Mouse (Mus musculus): ENCODE measurements around the gene Il27ra.

The Il27ra gene

DNA sequence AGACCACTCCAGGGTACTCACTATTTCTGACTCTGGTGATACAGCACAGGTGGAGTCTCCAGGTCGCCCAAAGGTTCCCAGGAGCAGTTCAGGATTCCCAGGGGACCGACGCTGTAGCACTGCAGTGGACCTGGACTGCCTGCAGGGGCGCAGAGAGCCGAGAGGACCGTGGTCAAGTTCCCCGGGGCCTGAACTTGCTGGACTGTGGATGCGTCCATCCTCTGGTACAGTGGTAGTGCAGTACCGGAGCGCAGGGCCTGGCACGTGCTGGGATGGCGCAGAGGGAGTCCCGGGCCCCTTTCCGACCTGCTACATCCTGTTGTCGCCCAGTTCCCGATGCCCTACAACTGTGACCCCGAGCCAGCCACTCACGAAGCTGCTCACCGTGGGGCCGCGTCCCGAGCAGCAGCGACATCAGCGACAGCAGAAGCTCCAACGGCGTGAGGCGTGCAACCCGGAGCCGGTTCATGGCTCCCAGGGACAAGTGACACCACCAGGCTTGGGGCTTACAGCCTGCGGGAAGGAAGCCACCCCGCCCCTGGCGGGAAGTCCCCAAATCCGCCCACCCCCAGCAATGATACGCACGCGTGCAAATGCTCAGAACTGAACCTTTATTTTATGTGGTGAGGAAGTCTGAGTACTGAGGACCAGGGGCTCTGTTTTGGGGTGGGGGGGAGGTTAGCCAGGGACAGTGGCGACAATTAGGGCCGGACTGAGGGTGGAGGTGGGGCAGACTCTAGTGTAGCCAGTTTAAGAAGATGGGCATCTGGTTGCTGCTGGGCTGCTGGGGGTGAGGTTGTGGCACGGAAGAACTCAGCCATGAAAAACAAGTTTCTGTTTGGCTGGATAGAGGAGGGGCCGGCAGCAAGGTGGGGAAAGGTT is at the start of gene Il27ra:
Il27ra (minus strand) TSS at position 524 of the 882 bp plus-strand sequence.
- in situ Hi-C loops (cut with MseI, MboI), result no loop called here

DNA sequence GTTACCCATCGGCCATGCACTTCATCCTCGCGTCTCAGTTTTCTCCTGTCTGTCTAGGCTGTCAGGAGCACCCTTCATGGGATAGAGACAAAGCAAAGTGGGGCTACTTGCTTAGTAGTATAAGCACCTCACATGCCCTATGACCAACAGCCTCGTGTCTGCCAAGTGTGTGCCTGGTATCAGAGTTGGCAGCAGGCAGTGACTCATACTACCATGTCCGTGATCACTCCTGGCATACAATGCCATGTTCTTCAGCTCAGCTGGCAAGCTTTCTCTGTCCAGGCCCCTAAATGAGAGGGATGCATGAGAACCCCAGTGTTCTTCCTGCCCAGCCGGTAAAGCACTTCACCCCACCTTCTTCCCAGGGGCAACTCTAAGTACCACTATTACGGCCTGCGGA is 48.2 kb upstream of the Il27ra start:
- in situ Hi-C loops (cut with MseI, MboI), result no loop called here

DNA sequence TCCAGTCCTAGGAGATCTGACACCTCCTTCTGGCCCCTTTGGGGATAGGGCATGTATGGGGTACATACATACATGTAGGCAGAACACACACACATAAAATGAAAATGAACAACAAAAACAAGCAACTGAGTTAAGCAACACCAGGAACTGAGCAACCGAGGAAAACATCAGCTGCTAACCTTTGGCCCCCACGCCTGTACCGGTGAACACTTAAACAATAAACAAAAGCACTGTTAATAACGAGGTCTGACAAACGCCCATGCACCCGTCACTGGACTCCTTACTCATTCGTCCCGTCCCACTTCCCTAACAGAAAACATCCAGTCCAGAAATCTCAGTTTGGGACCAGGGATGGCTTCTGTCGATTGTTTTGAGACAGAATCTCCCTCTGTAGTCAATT is 46.9 kb upstream of the Il27ra start:
- in situ Hi-C loops (cut with MseI, MboI), result no loop called here

DNA sequence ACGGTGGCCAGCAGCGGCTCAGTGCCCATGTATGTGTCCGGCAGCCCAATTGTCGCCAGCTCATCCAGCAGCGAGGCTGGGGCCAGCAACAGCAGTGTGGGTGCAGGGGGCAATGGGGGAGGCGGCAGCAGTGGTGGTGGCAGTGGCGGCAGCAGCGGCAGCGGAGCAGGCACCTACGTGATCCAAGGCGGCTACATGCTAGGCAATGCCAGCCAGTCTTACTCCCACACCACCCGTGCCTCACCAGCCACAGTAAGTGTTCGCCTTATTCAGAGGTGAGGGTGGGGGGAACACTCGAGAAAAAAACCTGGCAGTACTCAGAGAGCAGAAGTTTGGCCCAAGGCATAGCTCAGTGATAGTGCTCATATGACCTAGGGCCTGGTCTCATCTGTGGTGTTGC is 45.4 kb upstream of the Il27ra start:
- in situ Hi-C loops (cut with MseI, MboI), result no loop called here

DNA sequence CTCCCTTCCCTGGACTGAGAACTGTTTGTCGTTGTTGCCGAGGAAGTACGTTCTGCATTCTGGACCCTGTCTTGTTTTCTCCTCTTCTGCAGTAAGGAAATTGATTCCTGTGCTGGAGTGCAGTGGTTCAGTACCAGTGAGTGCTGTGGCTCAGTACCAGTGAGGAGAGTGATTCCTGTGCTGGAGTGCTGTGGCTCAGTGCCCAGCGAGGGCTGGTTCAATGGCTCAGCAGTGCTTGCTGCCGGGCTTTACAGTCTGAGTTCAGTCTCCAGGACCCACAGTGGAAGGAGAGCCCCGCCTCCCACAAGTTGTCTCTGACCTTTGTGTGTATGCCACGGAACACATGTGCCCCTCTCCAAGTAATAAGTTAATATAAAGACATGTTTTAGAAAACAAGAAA is 44.8 kb upstream of the Il27ra start:
- in situ Hi-C loops (cut with MseI, MboI), result no loop called here

DNA sequence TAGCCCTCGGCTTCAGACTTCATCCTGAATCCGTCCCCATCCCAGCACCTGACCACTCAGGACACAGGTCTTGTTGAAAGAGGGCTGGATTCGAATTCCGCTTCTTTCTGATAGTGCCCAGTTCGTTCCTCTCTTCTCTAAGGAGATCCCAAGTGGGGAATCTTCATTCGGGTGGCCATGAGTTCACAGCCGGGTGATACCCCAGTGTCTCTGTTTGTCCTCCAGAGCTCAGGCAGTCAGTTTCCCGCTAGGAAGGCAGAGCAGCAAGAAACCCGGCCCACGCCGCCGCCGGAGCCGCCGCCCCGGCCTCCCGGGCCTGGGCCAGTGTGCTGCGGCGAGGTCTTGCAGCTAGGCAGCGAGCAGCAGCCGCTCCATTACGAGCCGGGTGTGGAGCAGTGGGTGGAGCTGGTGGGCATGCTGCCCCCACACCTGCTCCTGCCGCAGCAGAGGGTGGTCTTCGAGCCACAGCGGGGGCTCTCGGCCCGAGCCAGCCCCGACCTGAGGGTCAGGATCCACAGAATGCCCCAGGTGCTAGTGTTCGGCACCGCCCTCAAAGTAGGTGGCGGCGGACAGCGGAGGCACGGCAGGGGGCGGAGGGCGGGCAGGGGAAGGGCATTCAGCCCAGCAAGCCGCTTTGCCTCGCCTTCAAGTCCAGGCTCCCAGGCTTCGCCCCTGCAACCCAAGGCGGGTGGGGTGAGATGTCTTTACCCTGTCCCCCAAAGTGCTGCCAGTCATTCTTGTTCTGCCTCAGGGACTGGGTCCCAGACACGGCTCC is 42.1 kb upstream of the Il27ra start:
- in situ Hi-C loops (cut with MseI, MboI), result no loop called here

DNA sequence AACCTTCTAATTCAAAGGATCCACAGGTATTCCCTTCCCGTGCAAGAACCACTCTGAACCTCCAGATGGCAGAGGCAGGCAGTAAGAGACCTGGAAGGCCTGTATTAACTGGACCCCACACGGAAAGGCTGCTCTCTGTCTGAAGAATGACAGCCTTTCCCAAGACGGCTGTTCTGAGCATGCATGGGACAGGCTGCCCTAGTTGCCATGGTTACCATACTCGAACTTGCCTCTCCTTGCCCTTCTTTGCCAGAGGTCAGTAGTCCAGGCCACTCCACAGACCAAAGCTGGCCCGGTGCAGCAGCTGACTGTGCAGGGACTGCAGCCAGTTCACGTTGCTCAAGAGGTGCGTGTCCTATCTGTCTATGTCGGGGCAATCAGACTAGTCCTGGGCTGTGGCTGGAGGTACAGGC is 41.4 kb upstream of the Il27ra start:
- in situ Hi-C loops (cut with MseI, MboI), result no loop called here

DNA sequence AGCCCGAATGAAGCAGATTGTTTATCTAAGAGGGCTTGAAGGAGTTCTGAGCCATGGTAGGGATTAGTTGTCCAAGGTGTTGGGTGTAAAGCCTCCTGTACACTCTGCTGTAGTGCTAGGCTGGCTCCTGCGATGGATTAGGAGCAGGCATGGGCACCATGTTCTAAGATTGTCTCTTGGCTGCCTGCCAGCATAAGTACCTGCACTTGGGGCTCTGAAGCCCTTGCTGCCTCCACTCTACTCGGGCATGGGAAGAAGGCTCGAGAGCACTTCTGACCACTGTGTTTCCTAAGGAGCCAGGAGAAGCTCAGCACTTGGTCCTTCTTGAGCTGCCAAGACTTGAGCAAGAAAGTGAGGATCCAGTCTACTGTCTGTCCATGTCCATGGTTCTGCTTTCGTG is 36.8 kb upstream of the Il27ra start:
- in situ Hi-C loops (cut with MseI, MboI), result no loop called here

DNA sequence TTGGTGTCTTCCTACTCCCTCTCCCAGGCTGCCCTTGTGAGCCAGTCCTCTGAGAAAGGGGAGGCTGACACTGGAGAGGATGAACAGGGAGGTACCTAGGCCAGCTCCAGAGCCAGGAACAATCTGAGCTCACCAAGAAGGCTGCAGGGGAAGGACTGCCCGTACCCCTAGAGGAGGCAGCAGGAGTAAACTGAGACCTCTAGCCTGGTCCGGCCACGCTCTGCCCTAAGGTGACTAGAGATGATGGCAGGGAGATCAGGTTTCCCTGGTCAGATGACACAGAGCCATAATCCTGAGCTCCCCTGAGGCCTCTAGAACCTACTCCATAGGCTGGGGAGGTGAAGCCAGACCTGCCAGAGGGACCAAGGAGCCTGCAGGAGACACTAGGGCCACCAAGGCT is 34.5 kb upstream of the Il27ra start:
- in situ Hi-C loops (cut with MseI, MboI), result no loop called here

DNA sequence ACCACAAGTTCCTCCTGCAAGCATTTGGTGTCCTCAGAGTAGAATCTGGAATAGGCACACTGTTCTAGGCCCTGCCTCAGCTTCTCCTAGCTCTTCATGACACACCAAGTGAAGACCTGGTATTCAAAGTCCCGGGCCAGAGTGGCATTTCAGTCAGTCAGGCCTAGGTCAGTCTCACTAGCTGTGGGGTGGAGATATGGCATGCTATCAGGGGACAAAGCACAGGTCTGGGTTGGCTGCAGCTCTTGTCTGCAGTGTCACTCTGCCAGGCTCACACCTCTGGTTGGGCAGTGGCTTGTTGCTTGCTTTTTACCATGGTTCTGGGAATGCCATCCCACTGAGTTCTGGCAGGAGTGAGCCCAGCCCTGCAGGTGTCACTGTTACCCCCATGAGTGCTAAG is 34.0 kb upstream of the Il27ra start:
- in situ Hi-C loops (cut with MseI, MboI), result no loop called here

DNA sequence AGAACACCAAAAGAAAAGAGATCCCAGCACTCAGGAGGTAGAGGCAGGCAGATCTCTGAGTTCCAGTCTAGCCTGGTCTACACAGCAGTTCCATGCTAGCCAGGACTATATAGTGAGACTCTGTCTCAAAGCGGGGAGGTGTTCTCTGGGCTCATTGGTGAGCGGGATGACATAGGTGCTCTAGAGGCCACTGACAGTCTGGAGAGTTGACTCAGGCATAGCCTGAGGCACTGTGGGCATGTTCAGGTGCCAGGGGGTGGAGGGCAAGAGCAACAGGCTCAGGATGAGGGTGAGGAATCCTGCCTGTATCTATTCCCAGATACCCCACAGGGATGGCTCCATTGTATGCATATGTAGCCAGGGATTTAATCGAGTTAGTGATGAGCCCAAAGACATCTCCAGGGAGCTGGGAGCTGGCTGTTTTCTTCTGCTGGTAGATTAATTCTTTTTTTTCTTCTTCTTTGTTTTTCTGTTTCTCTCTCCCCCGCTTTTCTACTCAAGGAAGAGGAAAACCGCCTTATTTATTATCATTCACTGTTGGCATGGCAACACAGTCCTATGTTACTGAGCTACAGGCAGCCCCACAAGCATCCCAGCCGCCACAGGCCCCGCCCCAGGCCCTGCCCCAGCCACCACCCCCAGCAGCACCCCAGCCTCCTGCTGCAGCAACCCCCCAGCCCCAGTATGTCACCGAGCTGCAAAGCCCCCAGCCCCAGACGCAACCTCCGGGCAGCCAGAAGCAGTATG is 31.0 kb upstream of the Il27ra start:
- in situ Hi-C loops (cut with MseI, MboI), result no loop called here

DNA sequence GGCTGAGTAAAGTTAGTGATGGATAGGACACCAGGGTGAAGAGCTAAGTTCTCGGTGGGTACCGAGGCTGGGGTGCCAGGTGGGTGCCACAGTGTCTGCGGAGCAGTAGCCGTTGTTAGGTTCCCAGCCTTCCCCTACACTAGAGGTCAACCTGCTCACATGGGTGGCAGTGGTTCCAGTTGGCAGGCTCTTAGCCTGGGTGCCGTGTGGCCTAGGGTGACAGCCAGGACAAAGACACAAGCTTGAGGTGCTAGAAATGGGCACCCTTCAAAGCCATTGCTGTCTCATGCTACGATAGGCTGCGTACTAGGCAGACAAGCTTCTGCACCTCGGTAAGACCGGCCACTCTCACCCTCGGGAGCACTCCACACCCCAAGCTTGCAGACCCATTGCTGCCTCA is 29.9 kb upstream of the Il27ra start:
- in situ Hi-C loops (cut with MseI, MboI), result no loop called here

DNA sequence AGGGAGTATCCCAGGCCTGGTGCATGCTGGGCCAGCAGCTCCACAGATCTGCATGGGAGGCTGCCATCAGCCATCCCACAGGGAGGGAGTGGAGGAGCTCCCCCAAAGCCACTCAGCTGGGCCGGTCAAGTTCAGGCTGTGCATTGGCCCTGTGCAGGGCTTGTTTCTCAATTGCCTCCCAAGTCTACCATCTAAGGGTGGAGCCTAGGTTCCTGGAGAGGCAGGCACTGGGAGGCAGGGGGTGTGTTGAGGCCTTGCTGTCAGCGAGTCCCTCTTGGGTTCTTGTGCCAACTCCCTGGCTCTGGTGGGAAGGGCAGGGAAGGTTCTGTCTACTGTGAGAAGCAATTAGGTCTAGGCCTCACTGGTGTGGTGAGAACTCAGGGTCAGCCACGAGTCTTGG is 29.5 kb upstream of the Il27ra start:
- in situ Hi-C loops (cut with MseI, MboI), result no loop called here

DNA sequence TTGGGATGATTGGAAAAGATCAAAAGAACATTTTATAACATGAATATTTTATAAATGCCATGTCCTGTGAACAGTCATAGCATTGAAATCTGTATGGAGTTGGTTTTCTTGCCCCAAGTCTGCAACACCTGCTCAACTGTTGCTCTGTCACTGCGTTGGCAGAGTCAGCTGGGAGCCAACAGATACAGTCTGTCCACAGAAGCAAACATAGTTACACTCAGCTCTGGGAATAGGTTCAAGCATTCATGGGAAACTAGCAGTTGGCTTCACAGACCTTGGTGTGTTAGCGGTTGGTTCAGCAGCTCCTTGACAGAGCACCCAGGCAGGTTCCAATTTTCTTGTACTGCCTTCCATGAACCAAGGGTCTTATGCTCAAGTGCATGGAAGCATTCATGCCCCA is 28.3 kb upstream of the Il27ra start:
- in situ Hi-C loops (cut with MseI, MboI), result no loop called here

DNA sequence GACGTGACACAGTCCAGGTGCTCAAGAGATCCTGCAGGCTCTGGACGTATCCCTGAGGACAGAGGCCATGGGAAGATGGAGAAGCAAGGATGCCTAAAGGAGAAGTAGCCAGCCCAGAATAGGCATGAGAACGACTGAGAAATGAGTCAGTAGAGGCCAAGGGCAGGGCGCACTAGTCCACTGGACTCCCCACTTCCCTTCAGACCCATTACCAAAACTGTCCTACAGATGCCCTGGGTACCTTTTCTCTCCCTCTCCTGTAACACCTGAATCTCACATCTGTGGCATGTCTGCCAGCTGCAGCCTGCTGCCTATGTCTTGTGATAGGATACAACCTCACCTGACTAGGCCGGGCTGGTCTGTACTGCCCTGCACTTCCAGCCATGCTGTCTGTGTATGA is 27.9 kb upstream of the Il27ra start:
- in situ Hi-C loops (cut with MseI, MboI), result no loop called here

DNA sequence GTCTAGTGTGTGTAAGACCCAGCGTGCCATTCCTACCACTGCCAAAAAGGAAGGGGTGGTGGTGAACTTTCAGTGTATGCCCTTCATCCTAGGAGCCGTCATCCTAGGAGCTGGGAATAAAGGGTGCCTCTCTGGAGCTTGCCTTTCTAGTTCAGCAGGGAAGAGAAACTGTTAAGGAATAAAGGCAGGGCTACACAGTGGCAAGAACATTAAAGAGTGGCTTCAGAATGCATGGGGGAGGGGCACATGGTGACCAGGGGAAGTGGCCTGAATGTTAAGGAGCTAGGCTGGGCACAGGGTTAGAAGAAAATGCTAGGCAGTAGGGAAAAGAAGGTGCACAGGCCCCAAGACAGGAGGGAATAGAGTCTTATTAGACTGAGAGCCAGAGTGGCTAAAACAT is 27.4 kb upstream of the Il27ra start:
- in situ Hi-C loops (cut with MseI, MboI), result no loop called here

DNA sequence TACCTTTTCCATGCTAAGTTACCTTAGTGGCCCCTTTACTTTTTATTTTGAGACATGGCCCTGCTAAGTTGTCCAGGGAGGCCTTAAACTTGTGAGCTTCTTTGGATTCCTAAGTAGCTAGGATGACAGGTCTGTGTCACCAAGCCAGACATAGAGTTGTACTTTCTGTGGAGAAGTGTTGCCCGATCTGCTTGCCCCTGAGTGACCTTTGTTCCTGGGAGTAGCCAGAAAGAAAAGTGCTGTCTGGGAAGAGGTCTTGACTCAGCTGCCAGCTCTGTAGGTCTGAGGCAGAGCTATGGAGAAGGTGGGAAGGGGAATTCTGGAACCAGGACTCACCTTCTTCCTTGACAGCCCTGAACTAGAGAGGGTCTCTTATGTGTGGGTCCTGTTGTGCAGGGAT is 26.8 kb upstream of the Il27ra start:
- in situ Hi-C loops (cut with MseI, MboI), result no loop called here

DNA sequence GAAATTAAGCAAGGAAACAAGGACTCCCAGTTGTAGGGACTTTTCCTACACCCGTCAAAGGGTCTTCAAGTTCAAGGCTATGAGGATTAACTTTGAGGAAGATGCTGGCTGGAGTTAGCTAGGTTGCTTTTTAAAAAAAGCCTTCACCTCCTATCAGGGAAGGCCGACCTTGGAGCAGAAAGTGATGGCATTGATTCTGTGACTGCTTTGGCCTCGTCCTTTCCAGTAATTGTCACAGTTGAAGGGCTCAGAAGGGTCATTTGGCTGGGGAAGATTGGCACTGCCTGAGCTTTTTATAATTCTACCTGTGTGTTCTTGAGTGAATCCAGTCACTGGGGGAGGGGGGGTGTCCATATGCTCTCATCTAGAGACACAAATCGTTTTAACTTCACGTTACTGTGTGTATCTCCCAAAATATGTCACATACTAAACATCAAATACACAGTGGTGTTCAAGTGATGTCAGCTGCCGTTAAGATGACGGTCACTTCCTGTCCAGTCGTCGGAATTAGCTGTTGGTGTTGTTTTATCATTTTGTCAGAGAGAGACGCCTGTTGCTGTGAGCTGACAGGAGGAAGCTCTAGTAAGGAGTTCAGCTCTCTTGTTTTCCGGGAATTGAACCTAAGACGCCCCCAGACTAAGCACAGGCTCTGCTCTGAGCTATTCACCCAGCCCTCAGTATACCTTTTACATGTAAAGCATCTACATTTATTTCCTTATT is 26.1 kb upstream of the Il27ra start:
- in situ Hi-C loops (cut with MseI, MboI), result no loop called here

DNA sequence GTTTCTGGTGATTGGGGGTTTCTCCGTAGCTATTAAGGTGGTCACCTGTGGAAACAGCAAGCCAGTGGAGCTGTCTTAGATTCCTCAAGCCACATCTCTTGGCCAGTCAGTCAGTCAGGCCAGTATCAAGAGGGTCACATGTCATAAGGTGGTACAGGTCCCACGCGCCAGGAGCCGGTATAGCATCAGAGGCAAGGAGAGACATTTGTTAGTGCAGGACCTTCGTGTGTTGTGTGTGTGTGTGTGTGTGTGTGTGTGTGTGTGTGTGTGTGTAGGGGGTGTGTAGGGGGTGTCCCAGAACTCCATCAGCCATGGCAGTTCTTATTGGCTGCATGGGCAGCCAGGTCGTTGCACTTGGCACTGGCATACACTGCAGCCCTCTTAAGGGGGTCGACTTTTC is 25.5 kb upstream of the Il27ra start:
- in situ Hi-C loops (cut with MseI, MboI), result no loop called here

DNA sequence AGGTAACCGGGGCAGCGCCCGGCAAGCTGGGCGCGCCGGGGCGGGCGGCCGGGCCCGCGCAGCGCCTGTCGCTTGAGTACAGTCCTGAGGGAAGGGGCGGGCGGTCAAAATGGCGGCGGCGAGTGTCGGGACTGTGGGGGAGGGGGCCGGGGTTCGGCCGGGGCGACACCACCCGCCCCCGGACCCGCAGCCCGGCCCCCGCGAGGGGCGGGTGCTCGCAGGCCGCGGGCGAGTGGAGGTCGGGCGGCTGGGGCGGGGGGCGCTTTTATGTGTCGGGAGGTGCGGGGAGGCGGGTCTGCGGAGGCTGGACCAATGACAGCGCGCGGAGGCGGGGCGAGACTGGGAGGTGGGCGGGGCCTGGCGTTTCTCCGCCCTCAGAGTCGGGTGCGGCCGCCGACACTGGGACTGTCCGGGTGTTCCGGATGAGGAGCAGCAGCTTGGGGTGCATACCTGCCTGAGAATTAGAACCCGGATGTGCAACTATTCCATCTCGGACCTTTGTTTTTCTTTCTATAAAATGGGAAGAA is 24.7 kb upstream of the Il27ra start:
- in situ Hi-C loops (cut with MseI, MboI), result no loop called here

DNA sequence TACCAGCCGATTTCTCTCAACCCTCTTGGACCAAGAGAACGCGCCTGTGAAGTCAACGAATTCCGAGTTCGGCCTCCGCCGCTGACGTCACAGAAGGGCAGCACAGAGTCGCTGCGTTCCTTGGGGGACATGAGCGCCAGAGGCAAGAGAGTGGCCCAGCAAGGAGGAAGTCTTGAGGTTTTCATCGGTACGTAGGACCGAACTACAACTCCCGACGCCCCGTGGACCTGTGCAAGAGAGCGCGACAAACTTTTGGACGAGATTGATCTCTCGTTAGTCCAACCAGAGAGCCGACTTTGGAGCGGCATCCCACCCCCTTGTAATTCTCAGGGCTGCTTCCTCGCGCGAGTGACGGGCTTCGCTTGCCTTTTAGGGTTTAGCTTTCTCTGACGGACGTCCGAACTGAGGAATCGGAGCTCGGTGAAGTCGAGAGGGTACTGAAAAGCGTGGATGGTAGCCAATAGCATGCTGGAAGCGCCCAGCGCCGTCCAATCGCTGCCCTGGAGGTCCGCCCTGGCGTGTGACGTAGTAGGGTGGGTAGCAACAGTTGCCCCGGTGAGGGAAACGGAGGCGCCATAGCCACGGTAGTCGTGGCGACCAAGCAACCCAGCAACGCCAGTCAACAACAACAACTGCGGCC is 24.0 kb upstream of the Il27ra start, which contains the start of gene Rfx1:
Rfx1 (plus strand) TSS at position 544 of the 640 bp plus-strand sequence.
- in situ Hi-C loops (cut with MseI, MboI), result no loop called here
